Mouse (Mus musculus) heart, embryonic 11.5 days (tissue): ENCODE results near the gene Fam168a. TPM values are rescaled to one million over a fixed set of nuclear protein-coding genes. Genes with fewer than 3 reads are reported as not detected.

ENCODE experiments used
- ATAC-seq: fragments of 200-750 bp; cut with Nextera tagmentation; replicated peaks from 2 replicates; pipeline ENCODE4 v1.8.0; 2017; ENCODE audit warnings: moderate library complexity; ENCODE audit not compliant: insufficient number of reproducible peaks, low FRiP score, low TSS enrichment
- H3K27ac ChIP-seq: fragments of 300-500 bp; sonication (generic); 2 replicates; pipeline ENCODE4 v1.5.1; 2014; ENCODE audit warnings: mild to moderate bottlenecking, low read depth, low read length
- H3K27me3 ChIP-seq: fragments of 300-500 bp; sonication (generic); 2 replicates; pipeline ENCODE4 v1.6.1; 2014; ENCODE audit warnings: mild to moderate bottlenecking, low read length, mixed read lengths; ENCODE audit not compliant: control insufficient read depth, insufficient read depth
- H3K36me3 ChIP-seq: fragments of 300-500 bp; sonication (generic); 2 replicates; pipeline ENCODE4 v1.6.1; 2014; ENCODE audit warnings: mild to moderate bottlenecking, low read length, moderate library complexity, mixed read lengths; ENCODE audit not compliant: control insufficient read depth, insufficient read depth
- H3K4me1 ChIP-seq: fragments of 300-500 bp; sonication (generic); 2 replicates; pipeline ENCODE4 v1.6.1; 2014; ENCODE audit warnings: low read length; ENCODE audit not compliant: control insufficient read depth, insufficient read depth
- H3K4me2 ChIP-seq: fragments of 300-500 bp; sonication (generic); 2 replicates; pipeline ENCODE4 v1.6.1; 2014; ENCODE audit warnings: mild to moderate bottlenecking, moderate library complexity
- H3K4me3 ChIP-seq: fragments of 300-500 bp; sonication (generic); 2 replicates; pipeline ENCODE4 v1.5.1; 2014; ENCODE audit warnings: low read depth, low read length
- H3K9ac ChIP-seq: fragments of 300-500 bp; sonication (generic); 2 replicates; pipeline ENCODE4 v1.6.1; 2014; ENCODE audit warnings: mild to moderate bottlenecking, low read depth, low read length, moderate library complexity
- H3K9me3 ChIP-seq: fragments of 300-500 bp; sonication (generic); replicated peaks from 2 replicates; pipeline ENCODE4 v1.6.1; 2016; ENCODE audit warnings: low read length; ENCODE audit not compliant: control insufficient read depth
- WGBS: fragments of 180-500 bp; shearing (Covaris S2); extraction: QIAGEN DNeasy Blood & Tissue Kit; methylation state at CpG from one replicate; pipeline ENCODE4 v1.1.7; 2014; ENCODE audit not compliant: insufficient replicate concordance; 5-methylcytosine and 5-hydroxymethylcytosine counted together
- polyA plus RNA-seq: library from polyadenylated mRNA; unstranded; fragments of >200 nt; fragmentation: Nextera tagmentation; extraction: Ambion mirVana; gene quantifications from 2 replicates; pipeline ENCODE4 v1.2.1, GENCODE M21; 2014

The Fam168a gene
- polyA plus RNA-seq, 1 experiment from 2014 or later = 34.9 TPM

GRCm38 (mm10) chr7:100775810-100776209, 69.4 kb downstream of the Fam168a start:
- Histone ChIP-seq H3K4me2 (no peak overlapping the region), H3K27ac (no peak overlapping the region), H3K4me1 (no peaks in the 10 kb centered on the region), H3K36me3 (no peaks in the 10 kb centered on the region), H3K9ac (no peak overlapping the region), H3K27me3 (no peaks in the 10 kb centered on the region), H3K4me3 (no peak overlapping the region), H3K9me3 (no peaks in the 10 kb centered on the region)
- 80% methylated on average over 1 of the region's 1 CpGs for WGBS
- no peak for ATAC-seq

- Histone ChIP-seq H3K4me1 (no peaks in the 10 kb centered on the region), H3K27me3 (no peaks in the 10 kb centered on the region), H3K4me2 (no peak overlapping the region), H3K9ac (no peak overlapping the region), H3K36me3 (no peaks in the 10 kb centered on the region), H3K4me3 (no peak overlapping the region), H3K9me3 (no peaks in the 10 kb centered on the region), H3K27ac (no peak overlapping the region)
- WGBS = 72% methylated on average over 7 of the region's 7 CpGs
- no peak for ATAC-seq
These were observed 73.8 kb downstream of the Fam168a start for GRCm38 (mm10) chr7:100780192-100780591.

GRCm38 (mm10) chr7:100784650-100785049, 78.2 kb downstream of the Fam168a start:
- Histone ChIP-seq H3K4me1 (no peaks in the 10 kb centered on the region), H3K4me2 (no peak overlapping the region), H3K9me3 (no peaks in the 10 kb centered on the region), H3K4me3 (no peak overlapping the region), H3K36me3 (no peaks in the 10 kb centered on the region), H3K27me3 (no peaks in the 10 kb centered on the region), H3K27ac (no peak overlapping the region), H3K9ac (no peak overlapping the region)
- no peak for ATAC-seq
- 85% methylated on average over 2 of the region's 2 CpGs for WGBS

GRCm38 (mm10) chr7:100785426-100785825, 79.0 kb downstream of the Fam168a start:
- 79% methylated on average over 4 of the region's 4 CpGs for WGBS
- no peak overlapping the region for H3K4me2 ChIP-seq
- no peak overlapping the region for H3K27ac ChIP-seq
- H3K9ac ChIP-seq = no peak overlapping the region
- no peaks in the 10 kb centered on the region for H3K4me1 ChIP-seq
- ATAC-seq = no peak
- no peaks in the 10 kb centered on the region for H3K27me3 ChIP-seq
- no peaks in the 10 kb centered on the region for H3K36me3 ChIP-seq
- H3K9me3 ChIP-seq = no peaks in the 10 kb centered on the region
- no peak overlapping the region for H3K4me3 ChIP-seq

GRCm38 (mm10) chr7:100786078-100786477, 79.6 kb downstream of the Fam168a start:
- H3K36me3 ChIP-seq = no peaks in the 10 kb centered on the region
- no peak overlapping the region for H3K4me3 ChIP-seq
- no peak overlapping the region for H3K4me2 ChIP-seq
- 51% methylated on average over 1 of the region's 1 CpGs for WGBS
- H3K27ac ChIP-seq = no peak overlapping the region
- no peaks in the 10 kb centered on the region for H3K27me3 ChIP-seq
- H3K9me3 ChIP-seq = no peaks in the 10 kb centered on the region
- H3K4me1 ChIP-seq = no peaks in the 10 kb centered on the region
- H3K9ac ChIP-seq = no peak overlapping the region
- ATAC-seq = no peak

GRCm38 (mm10) chr7:100788291-100788690, 81.9 kb downstream of the Fam168a start:
- Histone ChIP-seq H3K9me3 (no peaks in the 10 kb centered on the region), H3K4me3 (no peak overlapping the region), H3K9ac (no peak overlapping the region), H3K27me3 (no peaks in the 10 kb centered on the region), H3K27ac (no peak overlapping the region), H3K4me1 (no peaks in the 10 kb centered on the region), H3K36me3 (no peaks in the 10 kb centered on the region), H3K4me2 (no peak overlapping the region)
- WGBS = 67% methylated on average over 1 of the region's 1 CpGs
- no peak for ATAC-seq

- H3K9me3 ChIP-seq = no peaks in the 10 kb centered on the region
- H3K4me1 ChIP-seq = no peaks in the 10 kb centered on the region
- ATAC-seq = no peak
- 40% methylated on average over 3 of the region's 3 CpGs for WGBS
- no peak overlapping the region for H3K4me2 ChIP-seq
- H3K9ac ChIP-seq = no peak overlapping the region
- H3K27me3 ChIP-seq = no peaks in the 10 kb centered on the region
- H3K36me3 ChIP-seq = no peaks in the 10 kb centered on the region
- H3K27ac ChIP-seq = no peak overlapping the region
- no peak overlapping the region for H3K4me3 ChIP-seq
These were observed 92.4 kb downstream of the Fam168a start for GRCm38 (mm10) chr7:100798810-100799209.

GRCm38 (mm10) chr7:100805391-100805790, 99.0 kb downstream of the Fam168a start:
- H3K27ac ChIP-seq = no peak overlapping the region
- ATAC-seq = no peak
- no peak overlapping the region for H3K4me2 ChIP-seq
- 72% methylated on average over 2 of the region's 2 CpGs for WGBS
- H3K9me3 ChIP-seq = no peaks in the 10 kb centered on the region
- H3K36me3 ChIP-seq = no peaks in the 10 kb centered on the region
- no peaks in the 10 kb centered on the region for H3K4me1 ChIP-seq
- no peak overlapping the region for H3K9ac ChIP-seq
- no peak overlapping the region for H3K4me3 ChIP-seq
- H3K27me3 ChIP-seq = no peaks in the 10 kb centered on the region

- Histone ChIP-seq H3K4me2 (no peak overlapping the region), H3K4me3 (no peak overlapping the region), H3K9me3 (no peaks in the 10 kb centered on the region), H3K4me1 (peaks cover 7% of the 10 kb centered on the region), H3K27me3 (no peaks in the 10 kb centered on the region), H3K9ac (no peak overlapping the region), H3K36me3 (0 out of 2 replicates have a peak, but pooled peaks cover 2% of the 10 kb centered on the region), H3K27ac (no peak overlapping the region)
- no peak for ATAC-seq
- WGBS = 80% methylated on average over 5 of the region's 5 CpGs
These were observed 105.5 kb downstream of the Fam168a start for GRCm38 (mm10) chr7:100811912-100812311.
